Mouse (Mus musculus): ENCODE data around the gene Rab7.

DNA sequence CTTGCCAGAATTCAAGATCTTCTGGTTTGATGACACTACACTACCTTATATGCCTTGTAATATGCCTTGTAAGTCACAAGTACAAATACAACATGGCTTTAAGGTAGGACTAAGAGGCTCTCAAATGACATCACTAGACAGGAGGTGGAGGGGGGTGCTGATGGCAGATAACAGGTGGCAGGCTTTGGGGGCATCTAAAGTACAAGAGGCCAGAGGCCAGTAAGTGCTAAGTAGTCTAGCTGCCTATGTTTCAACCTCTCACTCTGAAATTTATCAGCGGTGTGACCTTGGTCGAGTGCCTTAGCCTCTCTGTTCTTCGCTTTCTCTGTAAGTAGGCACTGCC is 865 bp downstream of the Rab7 start:
- TF ChIP-seq POLR2A (IDR thresholded peaks at IDR 0.05; ENCODE audit: borderline replicate concordance, extremely low read depth, insufficient read depth, insufficient read length, poor library complexity, severe bottlenecking): no peak
- TF ChIP-seq CTCF (IDR thresholded peaks at IDR 0.05; ENCODE audit: borderline replicate concordance, extremely low read depth, insufficient read depth, insufficient read length): no peak

Data from brain, embryonic 14.5 days (tissue).